Mouse (Mus musculus) right cerebral cortex, postnatal 4 days (tissue): ENCODE data around the gene Ints12.
A peak's percentile ranks its signal among the peaks of the same experiment; 100 is the strongest.

Source experiments
- DNase-seq: peaks from one replicate; pipeline ENCODE4 v3.0.0-alpha.2; 2022

Gene Ints12

DNA sequence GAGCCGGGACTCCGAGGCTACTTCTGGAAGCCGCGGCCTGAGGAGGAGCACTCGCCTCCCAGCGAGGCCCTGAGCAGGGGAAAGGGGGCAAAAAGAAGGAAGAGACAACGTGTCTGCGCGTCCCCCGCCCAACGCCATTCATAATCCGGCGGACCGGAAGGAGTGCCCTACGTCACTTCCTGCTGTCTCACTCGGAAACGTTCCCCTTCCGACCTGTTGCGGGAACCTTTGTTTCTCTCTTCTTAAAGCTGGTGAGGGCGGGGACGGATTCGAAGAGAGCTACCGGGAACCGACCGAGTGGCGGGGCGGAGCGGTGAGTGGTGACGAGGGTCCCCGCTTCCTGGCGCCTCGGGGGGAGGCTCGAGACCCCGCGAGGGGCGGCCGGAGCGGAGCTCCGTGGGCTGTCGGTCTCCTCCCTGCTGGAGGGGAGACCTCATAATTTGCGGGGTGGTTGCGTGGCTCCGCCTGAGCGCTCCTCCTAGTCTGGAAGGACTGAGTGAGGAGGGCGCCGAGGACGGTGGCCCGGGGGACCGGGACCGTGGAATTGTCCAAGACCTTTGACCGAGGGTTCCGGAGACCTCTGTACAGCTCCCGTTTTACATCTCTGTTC, at the start of gene Ints12, which contains the start of gene Gstcd:
Ints12 (plus strand) TSS at position 177 of the 610 bp plus-strand sequence.
Gstcd (minus strand) TSS at position 370 of the 610 bp plus-strand sequence.
- DNase-seq, result peak; percentile 91

DNA sequence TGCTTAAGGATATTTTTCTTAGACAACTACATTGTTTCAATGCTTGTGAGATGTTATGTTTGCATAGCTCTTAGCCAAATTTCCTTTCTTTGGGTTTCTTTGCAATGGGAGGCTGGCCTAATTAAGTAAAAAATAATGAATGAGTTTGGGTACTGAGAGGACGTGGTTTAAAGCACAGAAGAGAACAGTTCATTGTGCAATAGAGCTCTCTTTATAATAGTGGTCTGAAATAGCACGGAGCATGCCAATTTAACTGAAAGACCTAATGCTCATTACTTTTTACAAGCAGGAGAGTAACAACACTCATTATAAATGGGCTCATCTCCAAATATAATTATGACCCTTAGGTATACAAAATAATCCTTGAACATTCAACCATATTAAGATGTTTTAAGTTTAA, 39.6 kb upstream of the Ints12 start:
- DNase-seq, result no peak

DNA sequence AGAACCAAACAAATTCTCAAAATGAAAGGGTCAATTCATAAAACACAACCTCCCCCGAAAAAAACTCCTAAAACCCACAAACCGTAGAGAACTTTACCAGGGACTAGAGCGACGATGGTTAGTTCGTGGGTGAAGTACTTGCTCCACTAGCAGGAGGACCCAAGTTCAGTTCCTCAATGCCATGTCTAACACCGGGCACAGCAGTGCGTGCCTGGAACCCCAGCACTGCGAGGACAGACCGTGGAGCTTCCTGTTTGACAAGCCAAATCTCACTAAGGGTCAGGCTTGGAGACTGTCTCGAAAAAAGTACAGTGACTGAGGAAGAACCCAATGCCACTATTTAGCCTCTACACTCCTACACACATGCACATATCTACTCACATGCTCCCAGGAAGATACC, 16.1 kb upstream of the Ints12 start:
- DNase-seq, result no peak

DNA sequence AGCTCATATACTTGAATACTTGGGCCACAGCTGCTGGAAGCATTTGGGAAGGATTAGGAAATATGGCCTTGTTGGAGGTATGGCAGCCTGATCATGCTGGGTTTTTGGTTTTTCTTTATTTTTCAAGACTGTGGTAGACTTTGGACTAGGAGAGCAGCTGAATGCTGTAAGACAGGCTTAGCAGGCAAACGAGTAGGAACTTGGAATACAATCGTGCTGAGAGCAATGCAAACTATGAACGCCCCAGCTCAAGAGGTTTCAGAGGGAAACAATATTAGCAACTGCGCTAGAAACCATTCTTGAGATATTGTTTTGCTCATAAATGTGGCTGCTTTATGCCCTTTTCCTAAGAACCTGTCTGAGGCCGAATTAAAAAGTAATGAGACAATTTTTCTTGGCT, 8.9 kb upstream of the Ints12 start:
- DNase-seq, result no peak

DNA sequence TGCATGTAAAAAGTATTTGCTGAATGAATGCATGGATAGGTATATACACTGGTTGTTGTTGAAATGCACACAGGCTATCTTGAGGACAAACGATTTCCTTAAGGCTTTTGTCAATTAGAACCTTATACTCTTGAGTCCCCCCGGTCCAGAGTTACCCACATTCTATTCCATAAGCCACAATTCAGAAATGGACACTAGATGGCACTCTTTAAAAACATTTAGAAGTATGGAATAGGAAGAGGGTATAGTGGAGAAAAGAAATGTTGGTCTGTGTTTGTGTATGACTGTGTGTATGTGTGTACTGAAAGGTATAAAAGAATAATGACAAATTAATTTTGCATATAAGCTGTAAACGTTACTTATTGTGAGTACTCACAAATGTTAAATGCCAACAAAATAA, 5.8 kb upstream of the Ints12 start:
- DNase-seq, result no peak

DNA sequence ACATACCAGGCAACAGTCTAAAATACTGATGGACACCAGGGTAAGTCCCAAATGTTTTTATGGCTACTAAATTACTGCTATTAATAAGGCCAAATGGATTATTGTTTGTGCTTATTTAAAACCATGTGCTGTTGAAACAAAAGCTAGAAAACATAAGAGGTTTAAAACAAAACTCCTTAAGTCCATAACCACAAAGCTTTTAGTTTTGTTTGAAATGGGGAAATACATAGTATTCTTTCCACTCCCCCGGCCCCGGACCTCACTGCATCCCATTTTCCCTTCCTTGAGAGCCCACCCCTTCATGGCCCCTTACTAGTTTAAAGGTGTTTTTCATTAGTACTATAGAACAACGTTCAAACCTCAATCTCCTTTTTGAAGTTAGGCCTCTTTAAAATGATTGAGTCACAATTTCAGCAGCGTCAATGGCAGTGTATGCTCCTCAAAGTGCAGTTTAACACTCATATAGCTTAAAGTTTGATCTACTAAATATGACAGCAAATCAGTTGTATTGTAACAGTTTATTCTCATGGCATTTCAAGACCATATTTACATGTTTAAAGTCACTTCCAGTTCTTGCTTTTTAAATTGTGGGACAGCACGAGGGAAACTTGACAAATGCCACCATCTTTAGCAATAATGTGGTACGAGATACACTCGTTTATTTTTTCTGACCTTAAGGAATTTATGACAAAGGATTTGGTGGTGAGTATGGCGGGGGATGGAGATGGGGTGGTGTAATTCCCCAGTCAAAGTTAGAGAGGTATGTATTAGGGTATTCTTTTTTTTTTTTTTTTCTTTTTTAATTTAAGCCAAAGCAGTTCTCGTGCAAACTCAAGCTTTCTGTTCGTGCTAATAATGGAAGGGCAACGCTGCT, 1.2 kb upstream of the Ints12 start:
- no peak for DNase-seq

DNA sequence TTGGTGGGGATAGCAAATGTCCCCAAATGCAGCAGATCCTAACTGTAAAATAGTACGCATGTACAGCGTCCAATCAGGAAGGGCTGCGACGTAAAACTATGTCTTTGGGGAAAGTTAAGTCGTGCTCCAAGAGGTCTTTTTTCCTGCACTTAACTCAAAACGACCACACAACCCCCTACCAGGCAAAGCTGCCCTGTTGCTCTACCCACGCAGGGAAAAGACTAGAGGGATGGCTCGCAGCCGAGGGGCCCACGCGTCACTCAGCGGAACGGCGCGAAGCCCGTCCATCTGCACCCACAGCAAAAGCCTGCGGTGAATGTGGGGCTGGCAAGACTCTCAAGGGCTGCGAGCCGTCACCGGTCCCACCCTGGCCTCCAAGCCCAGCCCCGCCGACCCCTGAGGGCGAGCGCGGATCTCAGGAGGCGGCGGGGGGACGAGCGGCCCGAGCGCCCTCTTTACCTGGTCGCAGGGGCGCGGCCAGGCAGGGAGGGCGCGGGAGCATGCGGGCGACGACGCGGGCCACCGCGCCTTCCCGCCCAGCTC, 448 bp upstream of the Ints12 start:
- DNase-seq, result peak; percentile 57

DNA sequence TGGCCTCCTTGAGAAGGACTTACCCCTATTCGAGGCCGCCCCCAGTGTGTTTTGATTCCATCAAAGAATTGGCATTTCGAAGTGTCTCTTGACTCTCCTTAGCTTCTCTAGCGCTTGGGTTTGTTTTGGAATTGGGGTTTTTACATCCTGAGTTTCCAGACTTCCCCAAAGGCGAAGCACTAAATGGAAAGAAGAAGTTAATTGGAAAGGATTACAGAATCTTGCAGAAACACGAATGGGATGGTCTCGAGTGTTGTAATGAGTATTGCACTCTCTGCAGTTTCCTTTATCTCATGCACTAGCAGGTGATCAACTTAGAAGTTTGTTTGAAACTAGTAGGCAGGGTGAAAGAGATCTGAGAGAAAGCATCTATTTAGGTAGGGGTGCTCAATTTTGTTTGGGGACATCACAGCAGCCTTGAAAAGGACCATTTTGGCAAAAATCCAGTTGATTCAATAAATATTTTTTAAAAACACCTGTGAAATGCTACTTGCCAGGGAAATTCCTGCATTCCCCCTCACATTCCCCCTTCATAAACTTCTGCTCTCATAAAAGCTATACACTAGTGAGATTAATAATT, 724 bp downstream of the Ints12 start:
- DNase-seq, result no peak

DNA sequence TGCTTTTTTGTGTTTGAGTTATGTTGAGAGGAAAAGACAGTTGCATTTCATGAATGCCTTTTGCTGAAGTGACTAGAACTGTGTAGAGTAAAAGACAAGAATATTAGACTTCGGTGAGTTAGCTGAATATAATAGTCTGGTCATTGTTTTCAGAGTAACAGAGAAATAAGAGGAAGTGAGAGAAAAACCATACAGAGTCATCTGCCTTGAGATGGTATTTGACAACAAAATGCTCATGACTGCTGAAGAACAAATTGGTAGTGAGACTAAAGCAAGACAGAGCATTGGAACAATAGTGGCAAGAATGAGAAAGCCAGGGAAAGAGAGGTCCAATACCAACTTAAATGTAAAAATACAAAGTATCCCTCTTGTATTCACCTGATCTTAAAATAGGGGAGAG, 1.3 kb downstream of the Ints12 start:
- DNase-seq, result no peak

DNA sequence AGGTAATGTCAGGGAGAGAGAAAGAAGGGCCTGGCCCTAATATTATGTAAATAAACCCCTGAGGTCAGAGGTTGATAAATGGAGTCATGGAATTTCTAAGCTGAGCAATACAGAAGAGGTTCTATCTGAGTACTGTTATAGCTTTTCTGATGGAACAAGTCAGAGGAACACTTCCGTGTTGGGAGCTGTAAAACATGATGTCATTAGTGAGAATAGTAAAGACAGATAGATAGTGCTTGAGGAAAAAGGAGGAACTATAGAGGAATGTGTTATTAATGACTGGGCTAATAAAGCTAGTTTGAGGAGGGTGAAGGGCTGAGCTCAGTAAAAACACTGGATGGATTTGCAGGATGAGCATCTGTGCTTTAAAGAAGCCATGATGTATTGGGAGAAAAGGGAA, 2.7 kb downstream of the Ints12 start:
- no peak for DNase-seq

DNA sequence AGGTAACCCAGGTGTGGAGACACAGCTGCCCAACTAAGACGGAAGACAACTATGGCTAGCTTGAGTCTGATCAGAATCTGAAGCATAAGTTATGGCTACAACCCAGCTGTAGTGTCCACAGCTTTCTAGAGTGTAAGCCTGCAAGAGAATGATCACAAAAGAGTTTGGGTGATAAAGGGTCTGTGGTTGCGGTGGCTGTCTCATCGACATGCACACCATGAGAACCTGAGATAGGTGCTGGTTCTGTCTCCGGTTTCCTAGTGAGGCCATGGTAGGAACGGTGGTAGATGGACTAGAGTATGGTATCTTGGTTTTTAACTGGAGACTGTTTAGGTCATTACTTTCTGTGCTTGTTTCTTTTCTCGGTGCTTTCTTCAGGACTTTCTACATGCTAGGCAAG, 6.3 kb downstream of the Ints12 start:
- DNase-seq, result no peak

DNA sequence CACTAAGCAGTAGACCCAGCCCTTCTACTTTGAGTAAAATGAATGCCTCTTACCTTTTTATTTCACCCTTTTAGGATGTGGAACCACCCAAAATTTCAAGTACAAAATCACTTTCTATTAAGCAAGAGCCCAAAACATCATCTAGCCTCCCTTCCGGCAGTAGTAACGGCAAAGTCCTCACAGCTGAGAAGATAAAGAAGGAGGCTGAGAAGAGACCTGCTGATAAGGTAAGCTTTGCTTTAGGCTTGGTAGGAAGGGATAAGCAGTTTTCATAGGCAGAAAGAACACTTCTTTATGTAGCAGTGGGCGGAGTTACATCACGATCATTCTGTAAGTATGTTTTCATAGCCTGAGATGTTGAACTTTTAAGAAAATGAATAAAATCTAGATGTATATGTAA, 6.7 kb downstream of the Ints12 start:
- no peak for DNase-seq

DNA sequence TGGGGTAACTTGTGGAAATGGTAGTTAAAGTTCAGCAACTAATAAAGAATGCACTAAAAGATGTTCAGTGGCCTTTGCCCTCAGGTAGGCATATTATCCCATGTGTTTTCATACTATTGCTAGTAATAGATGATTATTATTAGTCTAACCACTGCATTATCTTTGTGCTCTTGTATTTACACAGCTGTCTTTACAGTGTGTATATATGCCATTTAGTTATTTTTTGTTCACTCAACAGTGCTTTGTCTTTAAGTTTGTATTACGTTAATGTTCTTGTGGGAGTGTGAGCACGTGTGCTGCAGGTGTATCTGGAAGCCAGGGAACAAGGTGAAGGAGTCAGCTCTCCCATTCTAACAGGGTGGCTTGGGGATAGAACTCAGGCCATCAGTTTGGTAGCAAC, 7.3 kb downstream of the Ints12 start:
- DNase-seq, result no peak

DNA sequence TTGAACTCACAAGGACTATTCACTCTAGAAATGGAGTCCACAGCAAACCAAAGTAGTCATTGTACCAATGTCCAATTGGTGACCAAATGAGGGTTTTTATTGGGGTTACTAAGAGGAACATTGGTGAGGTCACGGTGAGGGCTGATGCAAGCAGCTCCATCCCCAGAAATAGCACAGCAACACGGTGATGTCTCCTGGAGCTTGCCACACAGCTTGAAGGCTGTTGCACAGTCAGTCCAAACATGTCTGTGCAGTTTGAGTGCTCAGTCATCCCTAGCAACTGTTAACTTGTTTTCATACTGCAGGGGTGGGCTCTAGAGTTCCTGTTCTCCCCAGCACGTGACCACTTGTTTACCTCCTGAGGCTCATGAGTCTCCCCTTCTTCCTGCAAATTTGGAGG, 12.1 kb downstream of the Ints12 start:
- no peak for DNase-seq

DNA sequence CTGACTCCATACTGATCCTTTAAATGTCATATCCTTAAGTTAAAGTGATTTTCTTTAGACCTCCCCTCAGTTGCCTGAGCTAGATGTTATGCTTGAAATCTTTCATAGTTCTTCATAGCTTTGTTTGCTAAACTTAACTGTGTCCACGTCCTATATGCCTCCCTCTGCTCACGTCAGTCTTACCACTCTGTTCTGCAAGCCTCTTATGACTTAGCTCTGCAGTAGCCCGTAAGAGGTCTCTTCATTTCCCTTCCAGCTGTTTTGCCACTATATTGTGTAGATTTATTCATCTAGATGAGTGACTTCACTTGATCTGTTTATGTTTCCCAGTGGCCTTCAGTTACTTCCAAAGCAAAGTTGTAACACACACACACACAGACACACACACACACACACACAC, 12.8 kb downstream of the Ints12 start:
- no peak for DNase-seq

DNA sequence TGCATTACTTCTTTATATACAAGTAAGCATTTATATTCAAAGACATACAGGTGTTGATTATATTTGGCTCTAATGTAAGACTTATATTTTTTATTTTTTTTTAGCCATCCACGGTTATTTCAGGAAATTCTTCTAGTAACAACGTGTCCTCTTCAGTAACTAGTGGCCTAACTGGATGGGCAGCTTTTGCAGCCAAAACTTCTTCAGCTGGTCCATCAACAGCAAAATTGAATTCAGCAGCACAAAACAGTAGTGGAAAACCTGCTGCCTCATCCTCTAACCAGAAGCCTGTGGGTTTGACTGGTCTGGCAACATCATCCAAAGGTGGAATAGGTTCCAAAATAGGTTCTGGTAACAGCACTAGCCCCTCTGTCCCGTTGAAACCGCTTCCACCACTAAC, 17.1 kb downstream of the Ints12 start:
- DNase-seq, result no peak

DNA sequence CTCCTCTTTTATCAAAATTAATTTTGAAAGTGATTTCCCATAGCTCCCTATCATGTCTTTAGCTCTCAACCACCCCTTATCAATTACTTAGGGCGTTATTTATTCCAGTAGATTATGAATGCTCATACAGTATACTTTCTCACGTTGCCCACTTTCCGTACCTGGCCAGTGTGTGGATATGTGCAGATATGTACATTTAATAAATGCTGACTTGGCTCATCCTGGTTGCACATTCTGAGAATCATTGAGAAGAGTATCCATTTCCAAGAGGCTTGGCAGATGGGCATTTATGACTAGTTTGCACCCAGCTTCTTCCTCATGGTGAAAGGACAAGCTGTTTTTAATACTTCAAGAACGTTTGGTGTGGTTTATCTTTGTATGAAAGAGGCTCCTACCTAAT, 18.2 kb downstream of the Ints12 start:
- DNase-seq, result no peak

DNA sequence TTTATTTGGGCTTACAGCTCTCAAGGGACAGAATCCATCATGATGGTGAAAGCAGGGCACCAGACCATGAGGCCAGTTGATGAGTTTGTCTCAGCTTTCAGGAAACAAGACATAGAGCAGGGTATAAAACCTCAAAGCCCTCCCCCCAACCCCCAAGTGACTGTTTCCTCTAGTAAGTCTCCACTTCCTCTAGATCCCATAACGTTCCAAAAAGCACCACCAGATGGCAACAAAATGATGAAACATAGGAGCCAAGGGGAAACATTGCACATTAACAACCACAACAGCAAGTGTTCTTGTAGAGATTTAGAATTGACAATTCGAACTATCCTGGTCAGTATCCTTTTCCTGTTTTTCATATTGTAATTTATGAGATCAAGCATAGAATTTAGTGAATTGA, 20.1 kb downstream of the Ints12 start:
- DNase-seq, result peak; percentile 20

DNA sequence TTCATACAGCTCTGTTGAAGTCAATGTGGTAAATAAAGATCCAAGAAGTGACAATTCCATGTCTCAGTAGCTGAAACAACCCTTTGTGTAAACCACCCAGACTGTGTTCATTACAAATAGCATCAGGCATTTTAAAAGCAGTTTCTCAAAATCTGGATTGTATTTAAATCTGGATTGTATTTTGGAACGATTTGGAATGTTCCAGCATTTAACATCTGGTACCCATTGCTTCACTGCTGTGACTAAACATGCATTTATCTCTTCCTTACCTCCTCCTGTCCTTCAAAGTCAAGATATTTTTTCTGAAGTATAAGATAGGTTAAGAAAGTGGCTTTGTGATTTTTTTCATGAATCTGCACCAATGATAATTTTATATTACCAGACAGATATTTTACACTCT, 21.6 kb downstream of the Ints12 start:
- DNase-seq, result no peak

DNA sequence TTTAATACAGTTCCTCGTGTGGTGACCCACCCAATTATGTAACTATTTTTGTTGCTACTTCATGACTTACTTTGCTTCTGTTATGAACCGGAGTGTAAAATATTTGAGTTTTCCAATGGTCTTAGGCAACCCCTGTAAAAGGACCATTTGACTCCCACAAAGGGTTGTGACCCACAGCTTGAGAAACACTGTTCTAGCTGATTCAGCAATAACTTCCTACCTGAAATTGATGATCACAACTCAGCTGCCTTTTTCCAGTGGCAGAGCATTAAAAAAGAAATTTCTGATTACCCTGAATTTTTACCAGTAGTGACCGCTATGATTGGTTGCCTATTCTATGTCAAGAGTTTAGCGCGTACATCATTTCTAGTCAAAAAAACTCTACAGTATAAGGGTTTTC, 39.7 kb downstream of the Ints12 start:
- no peak for DNase-seq

DNA sequence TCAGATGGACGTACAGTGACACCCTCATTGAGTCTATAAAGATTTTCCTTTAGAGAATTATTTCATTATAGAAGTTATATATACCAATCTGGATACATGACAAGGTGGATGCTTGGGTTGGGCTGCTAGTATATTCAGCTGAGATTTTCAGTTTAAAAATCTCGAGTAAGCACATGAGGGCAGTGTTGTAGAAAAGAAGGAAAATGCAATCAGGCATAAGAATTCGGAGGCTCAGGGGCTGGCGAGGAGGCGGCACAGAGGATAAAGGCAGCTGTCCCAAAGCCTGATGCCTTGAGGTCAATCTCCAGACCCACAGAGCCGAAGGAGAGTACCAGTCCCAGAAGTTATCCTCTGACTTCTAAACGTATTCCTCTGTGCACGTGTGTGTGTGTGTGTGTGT, 41.0 kb downstream of the Ints12 start:
- no peak for DNase-seq

DNA sequence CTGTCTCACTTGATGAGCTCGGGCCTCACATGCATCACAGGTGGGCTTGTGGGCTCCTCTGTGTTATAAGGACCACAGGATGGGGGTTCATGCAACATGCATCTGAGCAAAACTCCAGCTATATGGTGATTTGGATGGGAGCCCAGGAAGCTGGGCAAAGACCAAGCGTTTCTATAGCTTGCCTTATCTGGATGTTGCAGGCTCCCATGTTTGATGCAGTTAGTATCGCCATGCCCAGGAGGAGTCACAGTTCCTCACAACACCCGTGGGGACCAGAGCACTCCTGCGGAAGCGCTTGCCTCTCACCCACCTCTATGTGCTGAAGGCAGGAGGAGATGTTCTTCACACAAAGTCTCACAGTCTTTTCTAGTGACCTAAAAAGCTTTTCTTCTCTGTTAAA, 50.2 kb downstream of the Ints12 start:
- DNase-seq, result no peak

DNA sequence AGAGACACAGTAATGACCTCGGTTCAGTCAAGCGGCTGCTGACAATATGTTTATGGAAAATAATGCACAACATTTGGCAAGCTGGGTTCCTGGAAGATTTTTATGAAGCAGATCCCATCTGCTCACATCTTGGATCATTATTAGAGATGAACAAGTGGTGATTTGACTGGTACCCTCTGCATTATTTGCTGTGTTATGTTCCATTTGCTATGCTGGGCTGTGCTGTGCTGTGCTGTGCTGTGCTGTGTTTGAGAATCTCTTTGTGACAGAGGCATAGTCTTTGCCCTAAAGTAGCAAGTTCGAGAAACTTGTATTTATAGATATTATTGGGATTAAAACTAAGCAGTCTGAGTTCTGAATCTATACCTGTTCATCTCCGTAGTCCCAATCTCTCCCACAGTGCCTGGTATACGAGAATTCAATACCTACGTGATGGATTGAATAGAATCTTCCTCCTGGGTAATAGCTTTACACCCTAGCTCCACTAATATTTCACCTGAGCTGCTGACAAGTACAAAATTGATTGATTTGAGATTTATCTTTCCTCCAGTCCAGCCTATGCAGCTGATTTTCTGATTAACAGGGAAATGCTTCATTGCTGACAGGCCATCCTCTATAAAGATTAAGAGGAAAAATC, 53.0 kb downstream of the Ints12 start:
- DNase-seq, result no peak

DNA sequence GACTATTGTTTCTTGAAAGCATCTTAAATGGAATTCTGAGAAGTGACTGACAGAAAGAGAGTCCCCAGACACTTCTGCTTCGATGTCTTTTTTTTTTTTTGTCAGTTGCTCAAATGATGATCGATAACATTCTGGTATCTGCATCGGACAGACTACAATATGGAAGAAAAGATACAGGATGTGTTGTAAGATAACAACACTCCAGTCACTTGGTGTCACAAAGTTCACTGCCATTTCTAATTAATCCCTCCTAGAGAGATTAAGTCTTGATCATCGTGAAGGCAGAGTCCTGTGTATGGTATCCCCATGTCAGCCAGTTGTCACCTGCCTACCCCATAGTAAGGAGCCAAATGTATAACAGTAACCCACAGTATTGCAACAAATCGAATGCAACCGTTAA, 60.0 kb downstream of the Ints12 start:
- no peak for DNase-seq
